Mouse (Mus musculus) forebrain, postnatal 0 days (tissue): ENCODE measurements around the gene Smyd5. TPM values are rescaled to one million over a fixed set of nuclear protein-coding genes. Genes with fewer than 3 reads are reported as not detected.

ENCODE experiments used
- ATAC-seq: fragments of 200-750 bp; cut with Nextera tagmentation; 2 replicates; pipeline ENCODE4 v1.8.0; 2017; ENCODE audit warnings: mild to moderate bottlenecking, moderate library complexity
- DNase-seq: peaks from one replicate; pipeline ENCODE4 v3.0.0-alpha.2; 2015
- H3K27ac ChIP-seq: fragments of 300-500 bp; sonication (generic); 2 replicates; pipeline ENCODE4 v1.5.1; 2014; ENCODE audit warnings: low read depth, mild to moderate bottlenecking, antibody characterized with exemption, low read length, moderate library complexity, mixed read lengths
- H3K27me3 ChIP-seq: fragments of 300-500 bp; sonication (generic); 2 replicates; pipeline ENCODE4 v1.6.1; 2014; ENCODE audit warnings: mild to moderate bottlenecking, low read length, mixed read lengths; ENCODE audit not compliant: insufficient read depth
- H3K36me3 ChIP-seq: fragments of 300-500 bp; sonication (generic); 2 replicates; pipeline ENCODE4 v1.6.1; 2014; ENCODE audit warnings: mild to moderate bottlenecking, moderate library complexity; ENCODE audit not compliant: insufficient read depth
- H3K4me1 ChIP-seq: fragments of 300-500 bp; sonication (generic); 2 replicates; pipeline ENCODE4 v1.6.1; 2014; ENCODE audit warnings: antibody characterized with exemption; ENCODE audit not compliant: insufficient read depth
- H3K4me2 ChIP-seq: fragments of 300-500 bp; sonication (generic); 2 replicates; pipeline ENCODE4 v1.6.1; 2014; ENCODE audit warnings: low read depth, mild to moderate bottlenecking, moderate library complexity
- H3K4me3 ChIP-seq: fragments of 300-500 bp; sonication (generic); 2 replicates; pipeline ENCODE4 v1.5.1; 2014; ENCODE audit warnings: low read depth, low read length, mixed read lengths
- H3K9ac ChIP-seq: fragments of 300-500 bp; sonication (generic); 2 replicates; pipeline ENCODE4 v1.6.1; 2014; ENCODE audit warnings: mild to moderate bottlenecking
- H3K9me3 ChIP-seq: fragments of 300-500 bp; sonication (generic); 2 replicates; pipeline ENCODE4 v1.6.1; 2016; ENCODE audit warnings: low read length
- CTCF ChIP-seq: sonication (generic); IDR thresholded peaks from 2 replicates; pipeline ENCODE4 v1.5.1; 2016; ENCODE audit warnings: antibody characterized with exemption, control low read depth, low read depth
- WGBS: fragments of 180-500 bp; shearing (Covaris S2); extraction: QIAGEN DNeasy Blood & Tissue Kit; methylation state at CpG from one replicate; pipeline ENCODE4 v1.1.7; 2014; 5-methylcytosine and 5-hydroxymethylcytosine counted together
- polyA plus RNA-seq: library from polyadenylated mRNA; unstranded; fragments of >200 nt; fragmentation: Nextera tagmentation; extraction: Ambion mirVana; gene quantifications from 2 replicates; pipeline ENCODE4 v1.2.1, GENCODE M21; 2015
- total RNA-seq: library from RNA; depleted of rRNA; stranded (reverse); fragments of >200 nt; gene quantifications from 2 replicates; pipeline ENCODE4 v1.2.3, GENCODE M21; 2014

Gene Smyd5
- total and polyA plus RNA-seq, 2 experiments from 2014 or later: 61.7 to 65.8 TPM

GRCm38 (mm10) chr6:85452816-85453215, 21.0 kb downstream of the Smyd5 start:
- peak overlapping the region; percentile 93 for H3K4me2 ChIP-seq
- no peaks in the 10 kb centered on the region for H3K9me3 ChIP-seq
- 12% methylated on average over 7 of the region's 7 CpGs for WGBS
- H3K4me1 ChIP-seq: peaks cover 24% of the 10 kb centered on the region
- no peaks in the 10 kb centered on the region for H3K36me3 ChIP-seq
- H3K4me3 ChIP-seq: peak overlapping the region; percentile 82
- no peak for TF ChIP-seq CTCF
- H3K27me3 ChIP-seq: no peaks in the 10 kb centered on the region
- H3K27ac ChIP-seq: peak overlapping the region; percentile 94
- H3K9ac ChIP-seq: peak overlapping the region; percentile 66
- DNase-seq (no peak), ATAC-seq (no peak)

- H3K4me3 ChIP-seq: no peak overlapping the region
- no peak overlapping the region for H3K9ac ChIP-seq
- no peak for TF ChIP-seq CTCF
- H3K4me1 ChIP-seq: peaks cover 6% of the 10 kb centered on the region; the same call in 1 of the 2 replicates
- H3K4me2 ChIP-seq: no peak overlapping the region
- no peaks in the 10 kb centered on the region for H3K27me3 ChIP-seq
- DNase-seq (no peak), ATAC-seq (no peak)
- peaks cover 53% of the 10 kb centered on the region for H3K36me3 ChIP-seq
- no peak overlapping the region for H3K27ac ChIP-seq
- no peaks in the 10 kb centered on the region for H3K9me3 ChIP-seq
- 86% methylated on average over 2 of the region's 2 CpGs for WGBS
Measured at GRCm38 (mm10) chr6:85459621-85460020, 27.8 kb downstream of the Smyd5 start.

- no peak overlapping the region for H3K9ac ChIP-seq
- DNase-seq (peak; percentile 67), ATAC-seq (peak; percentile 70; the same call in 1 of the 2 replicates)
- H3K4me2 ChIP-seq: no peak overlapping the region
- no peak overlapping the region for H3K4me3 ChIP-seq
- TF ChIP-seq CTCF: peak; percentile 76
- no peak overlapping the region for H3K27ac ChIP-seq
- H3K9me3 ChIP-seq: no peaks in the 10 kb centered on the region
- peaks cover 96% of the 10 kb centered on the region for H3K36me3 ChIP-seq
- H3K4me1 ChIP-seq: no peaks in the 10 kb centered on the region
- no peaks in the 10 kb centered on the region for H3K27me3 ChIP-seq
Measured at GRCm38 (mm10) chr6:85465381-85465780, 33.6 kb downstream of the Smyd5 start.

DNA sequence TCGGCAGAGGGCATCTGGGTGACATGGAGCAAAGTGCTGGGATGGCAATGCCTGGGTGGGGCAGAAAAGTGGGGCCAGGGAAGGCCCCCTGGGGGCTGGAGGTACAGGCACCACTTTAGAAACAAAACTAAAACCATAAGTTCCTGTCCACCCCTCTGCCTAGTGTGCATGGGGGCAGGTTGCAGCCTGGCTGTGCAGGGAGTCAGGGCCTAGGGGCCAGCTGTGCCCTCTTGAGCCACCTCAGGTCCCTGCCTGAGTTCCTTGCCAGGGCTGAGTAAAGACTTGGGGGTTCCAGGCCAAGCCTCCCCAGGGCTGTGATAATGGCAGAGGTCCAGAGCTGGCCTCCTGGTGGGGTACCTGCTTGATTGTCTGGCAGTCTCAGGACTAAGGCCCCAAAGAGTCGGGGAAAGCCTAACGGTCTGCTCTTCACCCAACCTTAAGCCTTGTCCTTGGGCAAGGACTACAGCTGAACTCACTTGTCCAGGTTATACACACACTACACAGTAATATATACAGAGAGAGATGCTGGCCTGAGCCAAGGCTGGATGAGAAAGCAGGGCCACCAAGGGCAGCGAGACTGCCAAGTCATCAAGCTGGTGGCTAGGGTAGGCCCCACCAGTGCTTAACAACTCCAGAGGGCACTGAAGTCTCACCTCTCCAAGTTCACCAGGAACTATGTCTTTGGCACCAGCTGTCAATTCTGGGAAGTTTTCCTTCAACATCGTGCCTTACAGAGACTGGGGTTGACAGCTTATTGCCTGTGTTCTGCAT, 38.1 kb downstream of the Smyd5 start:
- Histone ChIP-seq H3K9ac (no peak overlapping the region), H3K4me2 (no peak overlapping the region), H3K27ac (no peak overlapping the region), H3K4me1 (no peaks in the 10 kb centered on the region), H3K36me3 (peaks cover 76% of the 10 kb centered on the region), H3K9me3 (no peaks in the 10 kb centered on the region), H3K4me3 (no peak overlapping the region), H3K27me3 (no peaks in the 10 kb centered on the region)
- 69% methylated on average over 5 of the region's 5 CpGs for WGBS
- no peak for TF ChIP-seq CTCF
- no peak for DNase-seq
- ATAC-seq: no peak

- no peak for TF ChIP-seq CTCF
- Histone ChIP-seq H3K9me3 (no peaks in the 10 kb centered on the region), H3K4me3 (no peak overlapping the region), H3K4me1 (no peaks in the 10 kb centered on the region), H3K27me3 (no peaks in the 10 kb centered on the region), H3K9ac (no peak overlapping the region), H3K36me3 (peaks cover 58% of the 10 kb centered on the region), H3K27ac (no peak overlapping the region), H3K4me2 (no peak overlapping the region)
- ATAC-seq (no peak), DNase-seq (no peak)
- WGBS: 56% methylated on average over 8 of the region's 8 CpGs
Measured at GRCm38 (mm10) chr6:85471962-85472361, 40.2 kb downstream of the Smyd5 start.

DNA sequence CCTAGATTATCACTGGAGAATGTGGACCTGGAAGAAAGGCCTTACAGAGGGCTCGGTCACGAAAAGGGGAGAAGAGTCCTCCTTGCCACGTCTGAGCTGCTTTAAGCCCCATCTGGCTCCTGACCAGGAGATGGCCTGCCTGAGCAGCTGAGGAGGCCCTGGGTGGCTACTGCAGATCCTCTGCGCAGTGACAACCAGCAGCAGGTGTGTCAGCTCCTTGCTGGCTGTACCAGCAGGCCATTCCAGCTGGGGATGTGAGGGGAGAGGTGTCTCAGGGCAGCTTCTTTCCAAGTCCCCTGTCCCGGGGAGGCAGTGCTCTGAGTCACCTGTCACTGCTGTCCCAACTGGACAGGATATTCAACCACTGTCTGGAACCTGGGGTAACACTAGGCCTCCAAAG, 40.8 kb downstream of the Smyd5 start:
- no peaks in the 10 kb centered on the region for H3K9me3 ChIP-seq
- H3K27me3 ChIP-seq: no peaks in the 10 kb centered on the region
- 59% methylated on average over 5 of the region's 5 CpGs for WGBS
- H3K4me3 ChIP-seq: no peak overlapping the region
- no peaks in the 10 kb centered on the region for H3K4me1 ChIP-seq
- no peak for DNase-seq
- ATAC-seq: no peak
- H3K36me3 ChIP-seq: peaks cover 53% of the 10 kb centered on the region
- no peak overlapping the region for H3K4me2 ChIP-seq
- TF ChIP-seq CTCF: no peak
- no peak overlapping the region for H3K27ac ChIP-seq
- no peak overlapping the region for H3K9ac ChIP-seq

DNA sequence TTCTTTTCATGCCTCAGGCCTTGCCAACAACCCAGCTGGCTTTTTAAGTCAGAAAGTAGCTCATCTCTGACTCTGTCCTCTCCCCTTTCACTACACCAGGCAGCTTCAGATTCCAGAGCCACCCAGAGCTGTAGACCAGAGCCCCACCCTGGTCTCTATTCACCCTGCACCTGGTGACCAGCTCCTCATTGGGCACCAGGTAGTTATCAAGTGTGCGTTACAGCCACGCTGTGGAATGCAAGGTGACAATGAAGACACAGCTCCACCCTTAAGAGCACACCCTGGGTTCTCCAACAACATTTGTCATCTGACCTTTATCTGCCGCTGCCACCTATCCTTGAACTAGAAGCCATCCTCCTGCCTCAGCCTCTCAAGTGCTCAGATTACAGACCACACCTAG, 43.8 kb downstream of the Smyd5 start:
- H3K4me2 ChIP-seq: no peak overlapping the region
- no peaks in the 10 kb centered on the region for H3K9me3 ChIP-seq
- no peak overlapping the region for H3K9ac ChIP-seq
- 88% methylated on average over 3 of the region's 3 CpGs for WGBS
- ATAC-seq: no peak
- H3K27ac ChIP-seq: no peak overlapping the region
- no peak overlapping the region for H3K4me3 ChIP-seq
- no peak for DNase-seq
- peaks cover 44% of the 10 kb centered on the region for H3K36me3 ChIP-seq
- TF ChIP-seq CTCF: no peak
- H3K4me1 ChIP-seq: no peaks in the 10 kb centered on the region
- H3K27me3 ChIP-seq: no peaks in the 10 kb centered on the region
